Mouse (Mus musculus) heart, postnatal 36 days (tissue): ENCODE data around the gene Rcor2. TPM values are rescaled to one million over a fixed set of nuclear protein-coding genes. Genes with fewer than 3 reads are reported as not detected.

ENCODE experiments used
- DNase-seq, 2 experiments: peaks; one replicate each; pipeline ENCODE4 v3.0.0; 2021 to 2022
- intact Hi-C: fragments of 180-260 bp; cut with DNase I; formaldehyde crosslinking; loops from one replicate; pipeline ENCODE4 v1.15.1; 2025
- total RNA-seq, 2 experiments: library from RNA; stranded (reverse); gene quantifications; 2 replicates each; pipeline ENCODE4 v1.2.3; 2021

Gene Rcor2
- total RNA-seq, 2 experiments from 2014 or later: 5.4 to 7.8 TPM

DNA sequence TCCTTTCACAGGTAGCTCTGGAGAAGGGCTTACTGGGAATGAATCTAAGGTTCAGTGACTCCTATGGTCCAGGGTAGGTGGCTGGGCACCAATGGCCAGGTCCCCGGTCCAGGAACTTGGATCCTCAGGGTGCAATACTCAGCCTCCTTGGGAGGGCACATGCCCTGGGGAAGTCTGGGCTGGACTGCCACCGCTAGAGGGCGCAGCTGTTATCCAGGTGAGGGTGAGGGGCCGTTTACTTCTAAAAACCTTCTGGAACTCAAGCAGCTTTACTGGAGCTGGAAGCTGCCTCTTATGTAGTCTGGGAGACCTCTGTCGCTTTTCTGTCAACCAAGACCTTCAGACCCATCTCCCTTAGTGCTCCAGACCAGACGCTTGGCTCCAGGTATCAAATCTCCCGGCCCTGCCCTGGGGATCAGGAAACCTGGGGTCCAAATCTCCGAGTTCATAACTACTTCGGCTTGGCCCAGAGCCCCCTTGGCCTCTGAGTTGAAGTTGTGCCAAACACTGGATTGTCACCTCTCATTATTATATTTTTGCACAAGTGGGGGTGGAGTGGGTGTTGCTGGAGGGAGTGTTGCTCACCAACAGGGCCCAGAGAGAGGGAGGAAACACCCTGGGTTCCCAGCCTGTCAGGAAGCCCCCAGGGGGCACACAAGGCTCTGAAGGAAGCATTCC, 2.9 kb upstream of the Rcor2 start:
- peak; percentile 85 to 90 for DNase-seq
- intact Hi-C loops: loop anchor here (1.0 to 2.0 kb wide), 3 partner anchors 81 to 172 kb away; no protein-coding TSS in a partner anchor

- DNase-seq: peak; percentile 40 to 59
- intact Hi-C loops: loop anchor here (1.0 to 2.0 kb wide), 3 partner anchors 80 to 171 kb away; no protein-coding TSS in a partner anchor
Measured at GRCm38 (mm10) chr19:7264766-7265331, 2.3 kb upstream of the Rcor2 start.

DNA sequence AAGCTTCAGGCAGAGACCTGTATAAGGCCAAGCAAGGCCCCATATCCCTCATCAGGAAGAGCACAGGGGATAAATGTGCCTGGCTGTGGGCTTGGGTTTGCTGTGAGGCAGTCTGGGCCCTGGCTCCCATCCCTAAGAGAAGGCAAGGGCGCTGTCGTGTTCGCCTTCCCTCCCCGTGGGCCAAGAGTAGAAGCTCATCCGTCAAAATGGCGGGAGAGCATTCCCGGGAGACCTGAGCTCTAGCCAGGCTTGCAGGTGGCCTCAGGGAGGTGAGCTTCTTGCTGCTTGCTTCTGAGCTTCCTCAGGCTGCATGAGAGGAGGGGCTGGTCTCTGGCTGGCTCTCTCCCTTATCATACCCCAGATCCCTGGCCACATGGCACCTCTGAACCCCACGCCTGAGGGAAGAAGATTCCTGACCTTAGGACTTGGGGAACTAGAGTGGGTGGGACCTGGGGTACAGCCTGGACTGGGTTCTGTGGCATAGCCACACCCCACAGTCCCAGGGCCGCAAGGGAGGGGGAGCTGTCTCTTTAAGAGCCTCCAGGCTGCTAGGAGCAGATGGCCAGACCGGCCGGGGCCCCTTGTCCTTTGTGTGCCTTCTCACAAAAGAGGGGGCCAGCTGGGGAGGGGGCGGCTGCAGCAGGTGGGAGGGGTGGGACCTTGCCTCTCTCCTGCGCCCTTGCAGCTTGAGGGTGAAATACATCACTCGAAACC, 1.5 kb upstream of the Rcor2 start:
- intact Hi-C loops: loop anchor here (2.0 kb wide), 1 partner anchor 153 kb away; no protein-coding TSS in a partner anchor

DNA sequence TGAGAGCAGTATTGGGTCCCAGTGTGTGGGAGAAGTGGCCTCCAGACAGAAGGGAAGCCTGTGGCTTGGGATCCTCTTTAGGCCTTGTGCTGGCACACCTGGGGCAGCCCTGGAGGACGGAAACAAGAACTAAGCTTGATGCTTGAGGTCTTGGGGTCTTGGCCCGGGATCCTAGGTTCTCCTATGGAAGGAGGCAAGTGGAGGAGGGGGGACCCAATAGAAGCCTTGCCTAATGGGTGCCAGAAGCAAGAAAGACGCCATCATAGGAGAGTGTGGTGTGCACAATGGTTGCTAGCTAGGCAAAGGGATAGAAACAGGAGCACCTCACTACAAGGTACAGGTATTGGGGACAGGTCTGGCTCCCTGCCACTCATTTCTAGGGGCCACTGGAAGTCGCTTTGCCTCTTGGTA, 699 bp upstream of the Rcor2 start:
- no peak for DNase-seq

More for the DNA sequence above, 1.5 kb upstream of the Rcor2 start:
- DNase-seq: no peak

GRCm38 (mm10) chr19:7267781-7268721, 926 bp downstream of the Rcor2 start:
- DNase-seq: peak; percentile 82 to 87
- intact Hi-C loops: loop anchor here (1.0 to 2.0 kb wide), 2 partner anchors 27 to 73 kb away; partner anchors contain the start of genes Mark2 and Naa40

More for the DNA sequence above, 699 bp upstream of the Rcor2 start:
- intact Hi-C loops: no loop called here

DNA sequence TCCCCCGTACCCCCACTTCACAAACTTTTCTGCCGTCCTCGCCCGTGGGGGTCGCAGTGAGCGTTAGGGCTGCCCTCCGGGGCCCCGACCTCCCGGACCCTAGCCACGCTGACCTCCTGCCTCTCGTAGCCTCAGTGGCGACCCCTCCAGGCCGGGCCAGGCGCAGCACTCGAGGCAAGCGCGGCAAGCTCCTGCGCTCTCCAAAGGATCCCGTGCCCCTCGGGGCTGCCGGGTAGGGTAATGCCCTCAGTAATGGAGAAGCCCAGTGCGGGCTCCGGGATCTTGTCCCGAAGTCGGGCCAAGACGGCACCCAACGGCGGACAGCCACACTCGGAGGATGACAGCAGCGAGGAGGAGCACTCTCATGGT, 1.6 kb downstream of the Rcor2 start:
- intact Hi-C loops: loop anchor here (1.0 to 2.0 kb wide), 2 partner anchors 28 to 73 kb away; partner anchors contain the start of genes Mark2 and Naa40
- peak; percentile 83 for DNase-seq

DNA sequence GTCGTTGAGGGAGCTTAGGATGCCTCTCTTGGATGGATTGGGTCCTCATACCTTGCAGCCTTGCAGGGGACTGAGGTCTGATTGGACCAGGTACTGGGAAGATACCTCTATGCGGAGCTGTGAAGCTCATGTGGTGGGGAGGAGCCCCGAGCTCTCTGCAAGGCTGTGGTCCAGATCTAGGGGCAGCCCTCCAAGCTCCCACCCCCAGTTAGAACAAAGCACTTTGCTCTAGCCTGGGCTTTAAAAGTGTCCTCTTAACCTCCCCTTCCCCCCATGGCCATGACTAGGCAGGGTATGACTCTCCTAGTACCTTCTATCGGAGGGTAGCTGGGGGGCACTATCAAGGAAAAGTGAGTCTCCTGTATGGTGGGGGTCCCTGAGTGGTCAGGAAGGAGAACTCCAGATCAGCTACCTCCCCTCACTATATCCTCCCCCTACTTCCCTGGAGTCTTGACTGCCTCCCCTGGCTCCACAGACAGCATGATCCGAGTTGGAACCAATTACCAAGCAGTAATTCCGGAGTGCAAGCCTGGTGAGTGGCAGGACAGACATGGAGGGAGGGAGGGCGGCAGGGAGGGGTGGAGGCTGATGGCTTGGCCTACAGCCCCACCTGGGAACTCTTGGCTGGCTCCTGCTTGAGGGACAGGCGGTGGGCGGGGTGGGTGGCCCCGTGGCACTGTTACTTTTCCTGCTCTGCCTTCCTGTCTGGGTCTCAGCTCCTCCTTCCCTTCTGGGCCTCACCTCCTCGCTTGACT, 2.3 kb downstream of the Rcor2 start:
- intact Hi-C loops: loop anchor here (2.0 kb wide), 1 partner anchor 29 kb away; the partner anchor contains the start of gene Naa40
- DNase-seq: no peak

- intact Hi-C loops: no loop called here
- DNase-seq: no peak
Measured at GRCm38 (mm10) chr19:7273486-7273885, 6.4 kb downstream of the Rcor2 start.

DNA sequence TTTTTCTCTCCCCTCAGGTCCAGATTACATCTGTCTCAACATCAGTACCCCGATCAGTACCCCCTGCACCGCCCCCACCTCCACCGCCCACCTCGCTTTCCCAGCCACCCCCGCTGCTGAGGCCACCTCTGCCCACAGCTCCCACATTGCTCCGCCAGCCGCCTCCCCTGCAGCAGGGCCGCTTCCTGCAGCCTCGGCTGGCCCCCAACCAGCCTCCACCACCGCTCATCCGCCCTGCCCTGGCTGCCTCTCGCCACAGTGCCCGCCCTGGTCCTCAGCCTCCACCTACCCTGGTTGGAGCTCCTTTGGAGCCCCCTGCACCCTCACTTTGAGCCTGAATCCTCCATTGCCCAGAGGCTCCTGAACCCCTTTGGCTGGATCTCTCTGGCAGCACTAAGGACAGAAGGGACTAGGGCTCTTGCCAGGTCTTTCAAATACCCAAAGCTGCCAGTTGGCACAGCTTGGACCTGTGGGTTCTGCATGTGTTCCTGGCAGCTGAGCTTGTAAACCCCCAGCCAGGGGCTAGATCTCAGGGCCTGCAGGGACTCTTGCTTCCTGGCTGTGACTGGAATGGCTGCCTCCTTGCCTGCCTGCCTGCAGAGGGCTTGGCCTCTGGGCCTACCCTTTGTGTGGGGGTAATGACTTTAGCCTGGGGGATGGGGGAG, 7.3 kb downstream of the Rcor2 start:
- DNase-seq: no peak
- intact Hi-C loops: no loop called here

DNA sequence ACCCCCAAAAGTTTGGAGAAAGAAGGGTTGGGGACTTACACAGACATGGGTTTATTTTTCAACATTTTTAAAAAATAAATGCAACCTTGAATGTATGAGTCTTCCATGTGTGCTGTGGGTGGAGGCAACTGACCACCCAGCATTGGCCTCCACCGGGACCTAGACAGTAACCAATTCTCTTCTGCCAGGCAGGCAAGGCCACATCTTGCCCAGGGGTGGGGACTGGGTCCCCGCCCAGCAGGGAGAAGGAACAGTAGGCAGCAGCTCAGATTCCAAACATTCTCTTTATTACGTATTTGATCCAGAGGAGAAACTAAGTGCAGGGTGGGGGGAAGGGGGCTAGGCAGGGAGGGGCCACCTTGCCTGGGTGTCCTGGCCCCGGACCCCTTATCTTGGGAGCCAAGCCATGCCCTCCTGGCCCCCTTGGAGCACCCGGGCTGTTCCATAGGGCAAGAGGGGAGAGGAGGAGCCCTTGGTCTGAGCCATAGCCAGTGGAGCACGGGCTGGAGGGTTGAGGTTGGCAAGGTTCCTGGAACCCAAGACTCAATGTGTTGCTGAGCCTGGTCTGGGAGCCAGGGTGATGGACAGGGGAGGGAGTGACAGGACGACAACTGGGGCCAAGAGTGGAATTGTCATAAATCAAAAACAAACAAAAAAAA, 8.1 kb downstream of the Rcor2 start:
- intact Hi-C loops: no loop called here
- DNase-seq: no peak

GRCm38 (mm10) chr19:7276053-7276659, 9.0 kb downstream of the Rcor2 start:
- no peak for DNase-seq
- intact Hi-C loops: no loop called here

DNA sequence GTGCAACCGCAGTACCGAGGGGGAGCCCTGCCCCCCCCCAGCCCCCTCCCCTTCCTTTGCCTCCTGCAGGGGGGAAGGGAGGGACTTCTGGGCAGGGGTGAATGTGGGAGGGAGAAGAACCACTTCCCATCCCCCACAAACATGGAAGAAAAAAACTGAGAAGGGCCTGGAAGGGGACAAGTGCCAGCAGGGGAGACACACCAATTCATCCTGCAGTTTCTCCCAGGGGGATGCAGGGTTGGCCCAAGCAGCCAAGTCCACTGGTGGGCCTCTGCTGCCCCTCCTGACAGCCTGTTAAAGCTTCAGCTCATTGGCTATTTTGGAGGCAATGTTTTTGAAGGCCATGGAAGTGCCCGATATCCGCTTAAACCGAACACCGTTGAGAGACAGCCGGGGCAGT, 9.7 kb downstream of the Rcor2 start:
- no peak for DNase-seq
- intact Hi-C loops: no loop called here

DNA sequence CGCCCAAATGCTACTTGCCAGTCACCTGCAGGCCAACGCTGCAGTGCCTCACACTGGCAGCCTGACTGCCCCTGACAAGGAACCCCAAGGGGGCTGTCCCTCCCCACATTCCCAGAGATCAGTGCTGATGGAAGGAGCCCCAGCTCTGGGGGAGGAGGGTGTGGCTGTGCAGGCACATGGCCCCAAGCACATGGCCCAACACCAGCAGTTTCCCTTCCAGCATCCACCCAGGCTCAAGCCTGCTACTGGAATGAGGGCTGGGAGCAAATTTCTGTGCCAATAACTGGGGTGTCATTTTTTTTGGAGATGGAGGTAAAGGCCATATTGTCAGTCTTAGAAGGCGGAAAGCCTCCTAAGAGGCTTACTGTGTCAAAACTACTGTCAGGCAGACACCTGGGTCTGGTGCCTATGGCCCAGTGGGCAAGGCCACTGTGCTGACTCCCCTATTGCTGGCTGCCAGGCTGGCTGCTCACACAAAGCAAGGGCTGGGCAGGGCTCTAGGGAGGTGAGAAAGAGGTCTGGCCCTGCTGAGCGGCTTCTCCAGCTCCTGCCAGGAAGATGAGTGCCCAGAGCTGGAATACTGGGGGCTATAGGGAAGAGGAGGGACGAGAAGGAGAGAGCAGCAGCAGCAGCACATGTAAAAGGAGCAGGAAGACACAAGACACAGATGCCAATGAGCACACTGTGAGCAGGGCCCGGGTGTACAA, 11.2 kb downstream of the Rcor2 start:
- DNase-seq: no peak
- intact Hi-C loops: no loop called here

- intact Hi-C loops: no loop called here
- DNase-seq: peak; percentile 57 to 65
Measured at GRCm38 (mm10) chr19:7279114-7279513, 12.0 kb downstream of the Rcor2 start.

- DNase-seq: no peak
- intact Hi-C loops: no loop called here
Measured at GRCm38 (mm10) chr19:7280557-7281330, 13.6 kb downstream of the Rcor2 start.

GRCm38 (mm10) chr19:7286563-7287315, 19.6 kb downstream of the Rcor2 start:
- intact Hi-C loops: no loop called here
- no peak for DNase-seq
